Mouse (Mus musculus) embryonic fibroblast, embryonic 13.5 days (primary cell): ENCODE measurements around the gene Spaca4.

Experiments used
- CTCF ChIP-seq: IDR thresholded peaks from 2 replicates; pipeline ENCODE4 v1.5.1; 2011; ENCODE audit warnings: mild to moderate bottlenecking, control low read depth, low read length, moderate library complexity, borderline replicate concordance; ENCODE audit not compliant: insufficient read depth
- POLR2A ChIP-seq: IDR thresholded peaks from 2 replicates; pipeline ENCODE4 v1.6.1; 2011; ENCODE audit warnings: low read depth, mild to moderate bottlenecking, control low read depth, low read length, moderate library complexity

- TF ChIP-seq CTCF (no peak), POLR2A (no peak)
These were observed 11.0 kb downstream of the Spaca4 start for GRCm38 (mm10) chr7:45714630-45715089.
